Mouse (Mus musculus) forebrain, embryonic 15.5 days (tissue): ENCODE results near the gene Gpr162. TPM values are rescaled to one million over a fixed set of nuclear protein-coding genes. Genes with fewer than 3 reads are reported as not detected.
A peak's percentile ranks its signal among the peaks of the same experiment; 100 is the strongest.
"Not testable (repeated sequence)": the region's sequence is repeated elsewhere in the genome, so short reads cannot be mapped to it uniquely, and the experiment has no call there.

Experiments used
- ATAC-seq: fragments of 200-750 bp; cut with Nextera tagmentation; replicated peaks from 2 replicates; pipeline ENCODE4 v1.8.0; 2017; ENCODE audit warnings: mild to moderate bottlenecking, moderate TSS enrichment, moderate library complexity
- H3K27ac ChIP-seq: fragments of 300-500 bp; sonication (generic); replicated peaks from 2 replicates; pipeline ENCODE4 v1.5.1; 2015; ENCODE audit warnings: mild to moderate bottlenecking, inconsistent platforms
- H3K27me3 ChIP-seq: fragments of 300-500 bp; sonication (generic); 2 replicates; pipeline ENCODE4 v1.6.1; 2015; ENCODE audit warnings: inconsistent platforms
- H3K36me3 ChIP-seq: fragments of 300-500 bp; sonication (generic); 2 replicates; pipeline ENCODE4 v1.6.1; 2015; ENCODE audit warnings: mild to moderate bottlenecking, inconsistent platforms
- H3K4me1 ChIP-seq: fragments of 300-500 bp; sonication (generic); 2 replicates; pipeline ENCODE4 v1.6.1; 2015; ENCODE audit warnings: inconsistent platforms
- H3K4me2 ChIP-seq: fragments of 300-500 bp; sonication (generic); replicated peaks from 2 replicates; pipeline ENCODE4 v1.6.1; 2015; ENCODE audit warnings: mild to moderate bottlenecking, inconsistent platforms
- H3K4me3 ChIP-seq: fragments of 300-500 bp; sonication (generic); 2 replicates; pipeline ENCODE4 v1.5.1; 2015; ENCODE audit warnings: mild to moderate bottlenecking, inconsistent platforms
- H3K9ac ChIP-seq: fragments of 300-500 bp; sonication (generic); replicated peaks from 2 replicates; pipeline ENCODE4 v1.6.1; 2015; ENCODE audit warnings: mild to moderate bottlenecking, inconsistent platforms
- H3K9me3 ChIP-seq: fragments of 300-500 bp; sonication (generic); 2 replicates; pipeline ENCODE4 v1.6.1; 2016; ENCODE audit warnings: inconsistent platforms
- WGBS: fragments of 180-500 bp; shearing (Covaris S2); methylation state at CpG from one replicate; pipeline ENCODE4 v1.1.7; 2015; ENCODE audit warnings: mixed read lengths; 5-methylcytosine and 5-hydroxymethylcytosine counted together
- polyA plus RNA-seq: library from polyadenylated mRNA; unstranded; fragments of >200 nt; fragmentation: Nextera tagmentation; extraction: Ambion mirVana; gene quantifications from 2 replicates; pipeline ENCODE4 v1.2.1, GENCODE M21; 2015

The Gpr162 gene
- polyA plus RNA-seq, 1 experiment from 2014 or later = 25.9 TPM

- Histone ChIP-seq H3K27me3 (no peaks in the 10 kb centered on the region), H3K4me3 (peak overlapping the region; percentile 52), H3K4me2 (peak overlapping the region; percentile 67), H3K36me3 (peaks cover 32% of the 10 kb centered on the region), H3K9ac (no peak overlapping the region), H3K9me3 (no peaks in the 10 kb centered on the region), H3K4me1 (peaks cover 38% of the 10 kb centered on the region), H3K27ac (peak overlapping the region; percentile 70)
- ATAC-seq = peak; percentile 18
- WGBS = 39% methylated on average over 8 of the region's 8 CpGs
These were observed 49.3 kb downstream of the Gpr162 start for GRCm38 (mm10) chr6:124814448-124814847.

DNA sequence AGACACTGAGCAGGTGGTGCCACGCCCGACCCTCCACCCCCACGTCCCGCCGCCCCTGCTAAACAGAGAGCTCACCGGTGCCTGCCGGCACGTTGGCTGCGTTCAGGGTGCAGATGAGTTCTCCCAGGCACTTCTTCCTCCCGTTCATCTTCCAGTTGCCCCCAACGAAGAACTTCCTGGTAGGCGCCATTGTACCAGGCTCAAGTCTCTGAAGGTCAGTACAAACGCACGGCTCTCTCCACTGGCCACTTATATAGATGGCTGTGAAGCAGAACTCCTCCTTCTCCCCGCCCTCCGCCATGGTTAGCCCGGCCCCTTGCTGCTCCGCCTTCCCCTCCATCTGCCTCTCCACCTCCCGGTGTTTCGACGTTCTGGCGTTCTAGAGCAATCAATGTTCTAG lies 49.9 kb downstream of the Gpr162 start, which contains the start of gene Tpi1:
Gene Tpi1, minus strand, starts transcription at position 364 of the 400 bp plus-strand sequence.
- Histone ChIP-seq H3K4me1 (peaks cover 43% of the 10 kb centered on the region), H3K9ac (peak within 1 kb of the TSS; percentile 58), H3K9me3 (no peaks in the 10 kb centered on the region), H3K27ac (peak within 1 kb of the TSS; percentile 70), H3K4me2 (peak within 1 kb of the TSS; percentile 67), H3K36me3 (peaks cover 27% of the 10 kb centered on the region), H3K4me3 (peak within 1 kb of the TSS; percentile 52), H3K27me3 (no peaks in the 10 kb centered on the region)
- 0% methylated on average over 22 of the region's 22 CpGs for whole genome bisulfite sequencing
- ATAC-seq = peak; percentile 86

DNA sequence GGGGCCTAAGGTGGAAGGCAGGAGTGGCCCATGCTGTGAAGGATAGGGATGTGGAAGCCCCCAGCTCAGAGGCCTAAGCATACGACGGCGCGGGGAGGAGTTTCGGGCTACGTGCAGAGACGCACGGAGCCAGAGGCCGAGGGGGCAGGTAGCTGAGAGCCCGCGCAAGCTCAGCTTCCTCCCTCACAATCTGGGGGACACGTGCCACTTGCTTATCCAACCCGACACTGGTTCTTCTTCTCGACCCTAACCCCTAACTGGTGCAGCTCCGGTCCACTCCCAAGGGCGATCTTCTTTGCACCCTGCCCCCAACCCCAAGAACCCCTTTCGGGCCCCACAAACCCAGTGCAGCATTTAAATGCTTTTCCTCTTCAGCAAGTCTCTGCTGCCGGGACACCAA lies 50.3 kb downstream of the Gpr162 start:
- Histone ChIP-seq H3K27ac (peak overlapping the region; percentile 70), H3K27me3 (no peaks in the 10 kb centered on the region), H3K4me3 (peak overlapping the region; percentile 52), H3K9ac (peak overlapping the region; percentile 58), H3K4me2 (peak overlapping the region; percentile 67), H3K4me1 (peaks cover 46% of the 10 kb centered on the region), H3K36me3 (peaks cover 23% of the 10 kb centered on the region), H3K9me3 (no peaks in the 10 kb centered on the region)
- WGBS = under 1% methylated on average over 18 of the region's 18 CpGs
- ATAC-seq = peak; percentile 75

GRCm38 (mm10) chr6:124812848-124813247 lies 50.9 kb downstream of the Gpr162 start:
- Histone ChIP-seq H3K4me3 (peak overlapping the region; percentile 52), H3K4me2 (peak overlapping the region; percentile 67), H3K36me3 (peaks cover 16% of the 10 kb centered on the region), H3K9ac (peak overlapping the region; percentile 58), H3K9me3 (no peaks in the 10 kb centered on the region), H3K27me3 (no peaks in the 10 kb centered on the region), H3K27ac (peak overlapping the region; percentile 70), H3K4me1 (peaks cover 53% of the 10 kb centered on the region)
- no peak for ATAC-seq
- WGBS = 13% methylated on average over 9 of the region's 9 CpGs

DNA sequence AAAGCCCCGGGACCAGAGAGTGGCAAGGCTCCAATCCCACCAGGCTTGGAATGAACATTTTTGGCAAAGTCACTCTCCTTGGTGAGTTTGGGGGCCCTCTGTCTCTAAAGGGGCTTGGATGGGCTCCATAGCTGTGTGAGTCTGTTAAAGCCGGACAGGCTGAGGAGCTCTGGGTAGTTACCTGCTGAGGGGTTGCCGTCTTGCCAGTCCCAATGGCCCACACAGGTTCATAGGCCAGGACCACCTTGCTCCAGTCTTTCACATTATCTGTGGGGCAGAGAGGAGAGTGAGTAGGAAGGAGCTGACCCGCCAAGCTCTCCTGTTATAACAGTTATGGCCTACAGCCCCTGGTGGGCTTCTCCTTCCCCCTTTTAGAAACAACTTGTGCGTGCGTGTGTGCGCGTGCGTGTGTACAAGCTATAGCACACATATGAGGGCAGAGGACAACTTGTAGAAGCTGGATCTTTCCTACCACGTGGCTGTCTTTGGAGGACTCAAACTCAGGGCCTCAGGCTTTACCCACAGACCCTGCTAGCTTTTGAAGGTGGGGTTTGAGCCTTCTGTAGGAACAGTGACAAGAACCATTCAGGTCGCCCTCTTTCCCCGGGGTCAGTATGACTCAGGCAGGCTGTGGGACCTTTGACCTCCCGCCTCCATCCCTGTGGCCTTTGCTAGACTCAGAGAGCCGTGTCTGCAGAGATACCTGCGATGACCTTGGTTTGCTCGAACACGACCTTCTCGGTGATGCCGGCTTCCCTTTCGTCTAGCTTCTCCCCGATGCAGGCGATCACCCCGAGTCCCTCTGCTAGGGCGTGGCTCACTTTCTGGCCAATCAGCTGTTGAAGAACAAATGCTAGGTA lies 51.9 kb downstream of the Gpr162 start:
- no peaks in the 10 kb centered on the region for H3K9me3 ChIP-seq
- no peak overlapping the region for H3K9ac ChIP-seq
- H3K4me2 ChIP-seq = peak overlapping the region; percentile 67
- no peak for ATAC-seq
- H3K27me3 ChIP-seq = no peaks in the 10 kb centered on the region
- peaks cover 53% of the 10 kb centered on the region for H3K4me1 ChIP-seq
- H3K36me3 ChIP-seq = peaks cover 7% of the 10 kb centered on the region; the same call in 1 of the 2 replicates
- WGBS = 84% methylated on average over 24 of the region's 24 CpGs
- H3K4me3 ChIP-seq = peak overlapping the region; percentile 52
- no peak overlapping the region for H3K27ac ChIP-seq

DNA sequence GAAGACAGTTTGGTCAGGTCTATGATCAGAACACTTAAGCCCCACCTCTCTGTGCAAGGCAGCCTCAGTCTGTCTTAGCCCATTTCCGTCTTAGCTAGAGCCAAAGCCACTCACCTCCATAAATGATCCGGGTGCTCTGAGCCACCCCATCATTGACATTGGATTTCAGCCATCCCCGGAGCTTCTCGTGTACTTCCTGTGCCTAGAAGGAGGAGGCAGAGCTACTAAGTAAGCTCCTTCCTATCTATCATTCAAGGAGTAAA lies 52.4 kb downstream of the Gpr162 start:
- no peak for ATAC-seq
- H3K27me3 ChIP-seq = no peaks in the 10 kb centered on the region
- H3K27ac ChIP-seq = no peak overlapping the region
- WGBS = 90% methylated on average over 4 of the region's 4 CpGs
- no peak overlapping the region for H3K9ac ChIP-seq
- H3K4me2 ChIP-seq = no peak overlapping the region
- H3K36me3 ChIP-seq = 0 out of 2 replicates have a peak, but pooled peaks cover 1% of the 10 kb centered on the region
- H3K4me1 ChIP-seq = peaks cover 56% of the 10 kb centered on the region
- H3K4me3 ChIP-seq = no peak overlapping the region
- no peaks in the 10 kb centered on the region for H3K9me3 ChIP-seq

DNA sequence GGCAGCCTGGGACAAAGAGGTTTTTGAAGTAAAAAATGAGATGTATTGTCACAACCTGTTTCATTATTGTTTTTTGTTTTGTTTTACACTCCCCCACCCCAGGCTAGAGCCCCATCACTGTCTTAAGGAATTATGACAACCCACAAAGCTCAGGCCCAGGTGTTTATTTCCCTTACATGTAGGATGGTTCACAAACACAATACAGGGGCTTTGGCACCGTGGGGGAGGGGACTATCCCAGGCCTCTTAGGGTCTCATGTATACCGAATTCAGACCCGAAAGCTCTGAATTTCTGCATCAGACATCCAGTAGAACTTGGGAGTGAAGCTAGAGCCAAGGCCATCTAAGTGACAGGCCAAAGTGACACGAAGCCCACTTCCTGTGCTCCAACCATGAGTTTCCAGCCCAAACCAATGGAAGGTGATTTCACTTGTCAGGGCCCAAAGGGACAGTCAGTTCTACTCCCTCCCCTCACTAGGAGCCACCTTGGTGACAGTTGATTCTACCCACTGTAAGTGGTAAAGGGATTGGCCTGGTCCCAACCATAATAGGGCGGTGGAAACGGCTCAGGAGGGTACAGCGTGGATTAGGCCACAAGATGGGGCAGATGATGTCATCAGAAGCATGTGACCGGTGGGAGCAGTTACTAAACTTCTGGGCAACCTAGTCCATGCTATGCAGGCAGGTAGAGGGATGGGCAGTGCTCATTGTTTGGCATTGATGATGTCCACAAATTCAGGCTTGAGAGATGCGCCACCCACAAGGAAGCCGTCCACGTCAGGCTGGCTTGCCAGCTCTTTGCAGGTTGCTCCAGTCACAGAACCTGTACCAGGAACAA lies 53.0 kb downstream of the Gpr162 start:
- not testable (repeated sequence) for H3K4me3 ChIP-seq, H3K27ac ChIP-seq, H3K36me3 ChIP-seq, H3K9me3 ChIP-seq, H3K4me2 ChIP-seq, H3K9ac ChIP-seq, H3K27me3 ChIP-seq, ATAC-seq
- 82% methylated on average over 11 of the region's 11 CpGs for WGBS
- peaks cover 62% of the 10 kb centered on the region for H3K4me1 ChIP-seq

DNA sequence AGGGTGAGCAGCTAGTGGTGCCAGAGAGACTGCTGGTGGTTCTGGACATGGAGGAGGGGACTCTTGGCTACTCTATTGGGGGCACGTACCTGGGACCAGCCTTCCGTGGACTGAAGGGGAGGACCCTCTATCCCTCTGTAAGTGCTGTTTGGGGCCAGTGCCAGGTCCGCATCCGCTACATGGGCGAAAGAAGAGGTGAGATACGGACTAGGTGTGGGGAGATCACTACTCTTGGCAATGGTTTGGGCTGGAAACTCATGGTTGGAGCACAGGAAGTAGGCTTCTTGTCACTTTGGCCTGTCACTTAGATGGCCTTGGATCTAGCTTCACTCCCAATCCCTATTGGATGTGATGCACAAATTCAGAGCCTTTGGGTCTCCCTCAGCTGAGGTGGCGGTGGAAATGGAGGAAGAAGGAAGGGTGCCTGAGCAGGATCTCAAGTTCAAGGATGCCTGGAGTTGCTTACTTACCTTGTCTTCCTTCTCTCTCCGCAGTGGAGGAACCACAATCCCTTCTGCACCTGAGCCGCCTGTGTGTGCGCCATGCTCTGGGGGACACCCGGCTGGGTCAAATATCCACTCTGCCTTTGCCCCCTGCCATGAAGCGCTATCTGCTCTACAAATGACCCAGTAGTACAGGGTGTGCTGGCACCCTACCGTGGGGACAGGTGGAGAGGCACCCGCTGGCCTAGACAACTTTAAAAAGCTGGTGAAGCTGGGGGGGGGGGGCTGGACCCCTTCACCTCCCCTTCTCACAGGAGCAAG lies 53.8 kb downstream of the Gpr162 start:
- H3K9me3 ChIP-seq = no peaks in the 10 kb centered on the region

DNA sequence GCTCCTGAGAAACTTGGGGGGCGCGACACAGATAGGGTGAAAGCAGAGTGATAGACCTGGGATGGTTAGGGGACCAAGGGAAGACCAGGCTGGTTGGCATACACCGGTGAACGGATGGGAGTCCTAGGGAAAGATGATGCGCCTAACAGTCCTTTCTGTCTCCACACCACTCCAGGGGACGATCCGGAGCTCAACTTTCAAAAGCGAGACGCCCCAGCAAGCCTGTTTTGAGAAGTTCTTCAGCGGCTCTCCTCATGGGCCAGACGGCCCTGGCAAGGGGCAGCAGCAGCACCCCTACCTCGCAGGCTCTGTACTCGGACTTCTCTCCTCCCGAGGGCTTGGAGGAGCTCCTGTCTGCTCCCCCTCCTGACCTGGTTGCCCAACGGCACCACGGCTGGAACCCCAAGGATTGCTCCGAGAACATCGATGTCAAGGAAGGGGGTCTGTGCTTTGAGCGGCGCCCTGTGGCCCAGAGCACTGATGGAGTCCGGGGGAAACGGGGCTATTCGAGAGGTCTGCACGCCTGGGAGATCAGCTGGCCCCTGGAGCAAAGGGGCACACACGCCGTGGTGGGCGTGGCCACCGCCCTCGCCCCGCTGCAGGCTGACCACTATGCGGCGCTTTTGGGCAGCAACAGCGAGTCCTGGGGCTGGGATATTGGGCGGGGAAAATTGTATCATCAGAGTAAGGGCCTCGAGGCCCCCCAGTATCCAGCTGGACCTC lies 54.6 kb downstream of the Gpr162 start:
- peak overlapping the region; percentile 49 for H3K4me3 ChIP-seq
- 0 out of 2 replicates have a peak, but pooled peaks have one; percentile 0 for ATAC-seq
- no peaks in the 10 kb centered on the region for H3K27me3 ChIP-seq
- under 1% methylated on average over 35 of the region's 35 CpGs for WGBS
- no peaks in the 10 kb centered on the region for H3K9me3 ChIP-seq
- H3K4me2 ChIP-seq = peak overlapping the region; percentile 95
- H3K36me3 ChIP-seq = no peaks in the 10 kb centered on the region
- peaks cover 58% of the 10 kb centered on the region for H3K4me1 ChIP-seq
- peak overlapping the region; percentile 71 for H3K27ac ChIP-seq
- peak overlapping the region; percentile 49 for H3K9ac ChIP-seq

More for the DNA sequence above, 53.8 kb downstream of the Gpr162 start:
- Histone ChIP-seq H3K36me3 (no peaks in the 10 kb centered on the region), H3K27me3 (no peaks in the 10 kb centered on the region), H3K4me1 (peaks cover 66% of the 10 kb centered on the region), H3K4me2 (peak overlapping the region; percentile 95), H3K4me3 (peak overlapping the region; percentile 49), H3K9ac (peak overlapping the region; percentile 49), H3K27ac (peak overlapping the region; percentile 71)
- no peak for ATAC-seq
- 42% methylated on average over 14 of the region's 14 CpGs for WGBS
